In the genomic region with DNA sequence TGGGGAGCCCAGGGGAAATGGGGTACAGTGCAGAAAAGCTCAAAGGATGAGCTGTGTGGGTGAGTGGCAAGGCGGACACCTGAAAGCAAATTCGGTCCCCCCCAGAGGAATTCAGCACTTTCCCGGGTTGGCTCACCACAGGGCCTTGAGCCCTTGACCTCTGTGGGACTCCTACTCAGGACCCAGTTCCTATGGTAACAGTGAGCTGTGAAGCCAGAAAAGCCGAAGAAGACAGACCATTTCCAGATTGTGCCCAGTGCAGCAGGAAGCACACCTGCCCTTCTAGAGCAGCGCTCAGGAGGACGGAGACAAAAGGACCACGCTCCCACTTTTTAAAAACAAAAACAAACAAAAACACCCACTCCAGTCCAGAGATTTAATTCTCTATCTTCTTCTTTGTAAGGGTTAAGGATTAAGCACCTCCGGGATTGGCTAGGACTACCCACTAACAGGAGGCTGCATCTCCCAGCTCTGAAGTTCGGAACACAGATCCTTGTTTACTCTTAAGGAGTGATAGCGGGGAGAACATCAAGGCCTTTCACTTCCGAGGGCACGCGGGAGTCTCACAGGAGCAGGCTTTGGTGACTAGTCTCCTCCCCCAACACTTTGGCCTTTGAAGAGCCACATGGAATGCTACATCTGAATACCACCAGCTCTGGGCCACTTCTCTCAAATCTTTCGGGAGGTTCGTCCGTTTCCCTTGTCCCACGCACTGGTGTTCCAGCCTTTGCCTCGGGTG, we compare ENCODE assay signal across 9 mouse cellular contexts. TPM values are rescaled to one million over a fixed set of nuclear protein-coding genes. Genes with fewer than 3 reads are reported as not detected.
DNase-seq lines count a peak whose midpoint lies in the region; ATAC-seq lines count a peak whose summit lies in the region.
"Had no signal": no experiment of that assay in that cellular context is flagged by ENCODE, and none has a peak within 500 bp of the region (broad histone marks: within the 10 kb centered on the region; RNA-seq: fewer than 3 reads in every experiment).

No protein-coding gene starts in this region.

- H3K4me1 ChIP-seq in embryonic facial prominence, embryonic 12.5 days, result peaks cover 24% of the 10 kb centered on the region; the same call in 1 of the 2 replicates
- H3K4me1 ChIP-seq in intestine, embryonic 15.5 days (replicated peaks), result peaks cover 29% of the 10 kb centered on the region

- peak overlapping the region; percentile 49 for H3K9ac ChIP-seq in embryonic facial prominence, embryonic 12.5 days
- peak overlapping the region; percentile 2; the same call in 1 of the 2 replicates for H3K9ac ChIP-seq in intestine, embryonic 15.5 days

- ATAC-seq in embryonic facial prominence, embryonic 12.5 days (ENCODE audit: insufficient number of reproducible peaks, insufficient read depth, low FRiP score, low TSS enrichment), result no peak
- peak; percentile 14; the same call in 1 of the 2 replicates for ATAC-seq in intestine, embryonic 15.5 days

- 7% methylated on average over 18 of the region's 18 CpGs for WGBS in embryonic facial prominence, embryonic 12.5 days
- 13% methylated on average over 18 of the region's 18 CpGs for WGBS in intestine, embryonic 15.5 days

- H3K27ac ChIP-seq in embryonic facial prominence, embryonic 12.5 days, result no peak overlapping the region
- H3K27ac ChIP-seq in intestine, embryonic 15.5 days, result no peak overlapping the region

- H3K4me2 ChIP-seq in embryonic facial prominence, embryonic 12.5 days (replicated peaks), result peak overlapping the region; percentile 63
- peak overlapping the region; percentile 61 for H3K4me2 ChIP-seq in intestine, embryonic 15.5 days (replicated peaks)

- H3K27me3 ChIP-seq in embryonic facial prominence, embryonic 12.5 days, result 0 out of 2 replicates have a peak, but pooled peaks cover 3% of the 10 kb centered on the region
- no peaks in the 10 kb centered on the region for H3K27me3 ChIP-seq in intestine, embryonic 15.5 days (replicated peaks)

- peak; percentile 43 for DNase-seq in kidney, adult 11 months
- DNase-seq in kidney, adult 18-20 months, result no peak
- peak; percentile 51 for DNase-seq in lung, postnatal 36 days
- peak; percentile 46 for DNase-seq in testis, postnatal 14 days (ENCODE audit: low spot score)
- DNase-seq in left cerebral cortex, postnatal 14 days (ENCODE audit: low spot score in 2 of 2), result no peak
- no peak for DNase-seq in cerebellum, postnatal 14 days

- H3K9me3 ChIP-seq in embryonic facial prominence, embryonic 12.5 days, result no peaks in the 10 kb centered on the region
- H3K9me3 ChIP-seq in intestine, embryonic 15.5 days, result no peaks in the 10 kb centered on the region
- H3K9me3 ChIP-seq: G1E had no signal

- intact Hi-C loops in left cerebral cortex, postnatal 14 days (cut with DNase I), result no loop called here

- H3K36me3 ChIP-seq in embryonic facial prominence, embryonic 12.5 days, result no peaks in the 10 kb centered on the region
- H3K36me3 ChIP-seq in intestine, embryonic 15.5 days, result no peaks in the 10 kb centered on the region
- H3K36me3 ChIP-seq: G1E had no signal

- H3K4me3 ChIP-seq in embryonic facial prominence, embryonic 12.5 days, result peak overlapping the region; percentile 31
- H3K4me3 ChIP-seq in intestine, embryonic 15.5 days (replicated peaks), result peak overlapping the region; percentile 34

RNA-seq across cellular contexts. Expression of a gene that starts 31.0 kb away (rescaled TPM):
- 4.1 and 4.4 TPM in 2 replicates for polyA plus RNA-seq in embryonic facial prominence, embryonic 12.5 days (2016; fragmentation: Nextera tagmentation; extraction: Ambion mirVana)
- polyA plus RNA-seq in intestine, embryonic 15.5 days (2015; fragmentation: Nextera tagmentation; extraction: Ambion mirVana), result 4.6 and 4.7 TPM in 2 replicates
- 10 to 100 TPM; 25.3 to 26.8 TPM for total RNA-seq in left cerebral cortex, postnatal 14 days (2021)

RNA-seq across cellular contexts. Expression of a gene that starts 31.0 kb away (rescaled TPM):
- 28.4 and 30.2 TPM in 2 replicates for polyA plus RNA-seq in embryonic facial prominence, embryonic 12.5 days (2016; fragmentation: Nextera tagmentation; extraction: Ambion mirVana)
- polyA plus RNA-seq in intestine, embryonic 15.5 days (2015; fragmentation: Nextera tagmentation; extraction: Ambion mirVana), result 101 and 111 TPM in 2 replicates
- total RNA-seq in left cerebral cortex, postnatal 14 days (2021), result 10 to 100 TPM; 37.7 to 44.4 TPM

Comparison
In these comparisons a context has a peak if more than half of its experiments do, and no peak if none do; other contexts are left out.
1. DNase-seq: peak in kidney, adult 11 months (single experiment), lung, postnatal 36 days (single experiment) and testis, postnatal 14 days (single experiment); none in kidney, adult 18-20 months (single experiment), left cerebral cortex, postnatal 14 days (0 of 2) and cerebellum, postnatal 14 days (0 of 2).